Mouse (Mus musculus) kidney, adult 8-10 months (tissue): ENCODE results near the gene Znrf2.
A peak's percentile ranks its signal among the peaks of the same experiment; 100 is the strongest.
"Not testable (repeated sequence)": the region's sequence is repeated elsewhere in the genome, so short reads cannot be mapped to it uniquely, and the experiment has no call there.

Experiments
- DNase-seq, 2 experiments: peaks; one replicate each; pipeline ENCODE4 v3.0.0; 2022

Gene Znrf2

GRCm38 (mm10) chr6:54810314-54810646 is 6.4 kb upstream of the Znrf2 start:
- DNase-seq, result no peak

DNA sequence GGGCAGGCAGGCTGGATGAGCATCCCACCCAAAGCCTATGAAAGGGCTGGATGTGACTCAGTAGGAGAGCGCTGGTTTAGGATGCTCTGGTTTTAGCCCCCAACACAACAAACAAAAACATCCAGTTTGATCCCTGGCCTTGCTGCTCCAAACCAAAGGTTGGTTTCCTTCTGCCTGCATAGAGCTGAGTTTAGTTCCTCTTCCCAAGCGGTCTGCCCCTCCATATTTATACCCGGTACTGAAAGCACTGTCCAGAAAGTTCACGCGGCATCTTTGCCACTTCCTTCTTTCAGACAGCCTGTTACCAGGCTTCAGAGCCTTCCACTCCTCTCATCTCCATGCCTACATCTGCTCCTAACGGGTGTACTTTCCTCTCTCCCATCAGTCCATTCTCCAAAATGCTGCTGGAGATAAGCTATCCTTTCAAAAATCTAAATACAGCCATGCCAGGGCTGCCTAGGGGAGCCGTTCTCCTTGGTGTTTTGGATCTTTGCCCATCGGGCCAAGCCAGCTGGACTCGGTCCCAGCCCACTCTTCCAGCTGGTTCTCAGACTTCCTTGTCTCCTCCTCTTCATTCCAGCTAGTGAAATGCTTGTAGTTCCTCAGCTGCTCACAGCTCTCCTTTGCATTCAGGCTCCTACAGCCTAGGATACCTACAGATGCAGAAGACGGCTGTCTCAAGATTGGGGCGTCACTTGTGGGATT is 5.0 kb upstream of the Znrf2 start:
- DNase-seq, result peak; percentile 74 to 83

- DNase-seq, result peak; percentile 76 to 83
Measured at GRCm38 (mm10) chr6:54812276-54812675, 4.4 kb upstream of the Znrf2 start.

- DNase-seq, result no peak
Measured at GRCm38 (mm10) chr6:54815428-54816130, 1.1 kb upstream of the Znrf2 start.

DNA sequence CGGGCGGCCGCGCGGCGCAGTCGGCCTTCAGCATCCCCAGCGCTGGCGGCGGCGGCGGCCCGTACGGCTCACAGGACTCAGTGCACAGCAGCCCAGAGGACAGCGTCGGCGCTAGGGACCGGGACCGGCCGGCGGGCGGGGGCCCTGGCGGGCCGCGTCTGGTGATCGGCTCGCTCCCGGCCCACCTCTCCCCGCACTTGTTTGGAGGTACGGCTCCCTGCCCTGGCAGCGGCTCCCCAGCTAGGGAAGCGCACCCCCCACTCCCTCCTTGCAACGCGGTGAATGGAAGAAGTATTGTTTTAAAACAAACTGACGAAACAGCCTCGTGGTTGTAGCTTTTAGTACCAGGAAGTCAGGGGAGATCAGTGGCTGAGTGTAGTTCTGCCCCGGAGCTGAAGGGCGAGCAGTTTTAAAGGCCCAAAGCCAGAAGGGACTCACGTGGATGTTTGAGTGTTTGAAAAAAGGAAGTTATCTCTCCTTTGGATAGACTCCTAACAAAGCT is 601 bp downstream of the Znrf2 start:
- peak; percentile 63 to 74 for DNase-seq

DNA sequence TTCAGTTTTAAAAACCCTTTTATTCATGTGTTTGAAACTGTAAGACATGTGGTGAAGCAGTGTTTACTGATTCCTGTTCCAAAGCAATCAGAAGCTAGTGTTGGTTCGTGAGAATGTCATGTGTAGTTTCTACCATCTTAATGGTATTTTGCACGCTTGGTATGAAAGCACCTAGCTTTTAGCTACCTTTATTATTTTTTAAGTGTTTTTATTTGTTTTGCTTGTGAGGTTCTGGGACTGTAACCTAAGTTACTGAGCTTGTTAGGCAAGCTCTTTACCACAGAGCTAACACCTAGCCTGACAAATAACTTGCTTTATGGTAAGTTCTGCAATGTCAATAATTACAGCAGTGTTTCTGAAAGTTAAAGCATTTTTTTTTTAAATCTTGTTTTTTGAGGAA is 1.7 kb downstream of the Znrf2 start:
- DNase-seq, result no peak

DNA sequence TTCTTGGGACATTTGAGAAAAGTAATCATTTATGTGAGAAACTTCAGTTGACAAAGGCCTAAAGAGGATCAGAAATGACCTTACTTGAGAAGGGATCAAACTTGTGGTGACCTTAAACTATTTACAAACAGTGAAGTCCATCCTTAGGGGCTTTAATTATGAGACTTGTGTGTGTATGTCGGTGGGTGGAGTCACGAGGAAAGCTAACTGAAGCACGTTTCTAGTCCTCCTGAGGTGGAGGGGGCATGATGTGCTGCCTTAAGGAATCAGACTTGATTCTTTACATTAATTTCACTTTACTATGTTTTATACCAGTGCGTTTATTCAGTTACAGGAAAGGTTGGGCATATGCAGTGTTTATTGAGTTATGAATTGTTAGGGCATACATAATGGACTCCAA is 2.6 kb downstream of the Znrf2 start:
- no peak for DNase-seq

DNA sequence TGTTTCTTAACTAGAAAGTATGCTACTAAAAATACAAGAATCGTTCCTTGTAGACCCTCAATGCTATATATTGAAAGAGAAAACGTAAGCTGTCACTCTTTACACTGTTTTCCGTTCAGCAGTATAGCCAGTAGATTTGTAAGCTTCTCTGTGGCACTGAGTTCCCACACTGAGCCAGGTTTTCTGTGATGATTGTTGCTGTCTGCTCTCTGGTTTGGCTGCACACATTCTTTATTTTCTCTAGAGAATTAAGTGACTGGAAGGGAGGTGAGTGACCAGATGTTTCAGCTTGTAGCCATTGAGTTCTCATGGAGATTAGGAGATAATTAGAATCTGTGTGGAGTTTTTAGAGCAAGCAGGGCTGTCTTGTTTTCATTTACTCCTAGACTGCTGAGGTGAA is 3.0 kb downstream of the Znrf2 start:
- DNase-seq, result no peak

DNA sequence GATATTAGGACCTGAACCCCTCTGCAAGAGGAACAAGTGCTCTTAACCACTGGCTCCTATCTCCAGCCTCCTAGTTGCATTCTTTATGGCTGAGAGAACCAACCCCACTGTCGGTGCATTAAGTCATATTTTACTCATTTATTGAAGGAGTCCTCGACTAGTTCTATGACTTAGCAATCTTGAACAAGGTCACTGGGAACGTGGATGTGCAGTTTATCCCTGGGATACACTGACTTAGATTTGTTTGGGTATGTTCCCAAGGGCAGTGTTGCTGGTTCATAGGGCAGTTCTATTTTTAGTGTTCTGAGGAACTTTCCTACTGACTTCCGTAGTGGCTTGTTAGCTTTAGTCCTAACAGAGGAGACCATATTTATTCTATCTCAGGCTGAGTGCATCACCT is 5.6 kb downstream of the Znrf2 start:
- DNase-seq, result peak in 1 of 2 experiments; percentile 20

DNA sequence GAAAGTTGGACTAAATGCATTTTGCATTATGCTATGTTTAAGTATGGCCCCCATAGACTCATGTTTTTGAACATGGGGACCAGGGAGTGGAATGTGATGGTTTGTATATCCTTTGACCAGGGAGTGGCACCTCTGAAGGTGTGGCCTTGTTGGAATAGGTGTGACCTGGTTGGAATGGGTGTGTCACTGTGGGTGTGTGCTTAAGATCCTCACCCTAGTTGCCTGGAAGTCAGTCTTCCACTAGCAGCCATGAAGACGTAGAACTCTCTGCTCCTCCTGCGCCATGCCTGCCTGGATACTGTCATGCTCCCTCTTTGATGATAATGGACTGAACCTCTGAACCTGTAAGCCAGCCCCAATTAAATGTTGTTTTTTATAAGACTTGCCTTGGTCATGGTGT is 7.8 kb downstream of the Znrf2 start:
- DNase-seq, result not testable (repeated sequence)

- peak; percentile 45 to 67 for DNase-seq
Measured at GRCm38 (mm10) chr6:54827481-54827880, 10.8 kb downstream of the Znrf2 start.

GRCm38 (mm10) chr6:54828274-54828673 is 11.6 kb downstream of the Znrf2 start:
- DNase-seq, result no peak

GRCm38 (mm10) chr6:54830048-54830772 is 13.5 kb downstream of the Znrf2 start:
- no peak for DNase-seq

- no peak for DNase-seq
Measured at GRCm38 (mm10) chr6:54831069-54831720, 14.5 kb downstream of the Znrf2 start.

- DNase-seq, result no peak
Measured at GRCm38 (mm10) chr6:54833427-54833826, 16.7 kb downstream of the Znrf2 start.

DNA sequence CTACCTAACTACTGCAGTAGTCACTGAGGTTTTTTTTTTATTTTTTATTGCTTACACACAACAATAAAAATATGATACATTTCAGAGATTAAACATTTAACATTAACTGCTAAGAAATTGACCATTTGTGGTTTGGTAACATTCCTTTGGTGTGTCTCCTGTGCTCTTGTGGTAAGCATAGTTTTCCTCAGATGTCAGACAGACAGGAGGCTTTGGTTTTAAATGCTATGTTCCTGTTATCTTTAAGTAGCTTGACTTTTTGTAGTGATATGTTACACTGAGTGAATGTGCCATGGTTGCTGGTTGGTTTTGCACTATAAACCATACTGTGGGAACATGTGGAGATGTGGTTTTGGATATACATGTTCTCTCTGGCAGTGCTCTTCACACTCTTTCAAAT is 19.9 kb downstream of the Znrf2 start:
- no peak for DNase-seq

- DNase-seq, result no peak
Measured at GRCm38 (mm10) chr6:54841399-54841798, 24.7 kb downstream of the Znrf2 start.

GRCm38 (mm10) chr6:54842041-54842440 is 25.3 kb downstream of the Znrf2 start:
- peak; percentile 20 to 29 for DNase-seq

DNA sequence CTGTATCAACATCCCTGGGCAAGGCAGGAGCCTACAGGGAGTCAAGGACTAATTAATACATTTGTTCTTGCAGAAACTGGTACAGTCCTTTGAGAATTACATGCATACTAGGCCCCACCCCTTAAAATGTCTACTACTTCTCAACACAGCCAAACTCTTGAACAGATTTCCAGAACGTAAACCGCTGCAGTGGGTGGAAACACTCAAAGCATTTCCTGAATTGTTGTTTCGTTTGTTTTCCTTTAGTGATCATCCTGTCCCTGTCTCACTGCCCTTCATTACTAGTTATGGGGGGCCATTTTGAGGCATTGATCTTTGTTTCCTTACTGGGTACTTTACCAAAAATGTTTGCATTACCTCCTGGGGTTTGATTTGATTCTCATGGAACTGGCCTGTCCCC is 31.8 kb downstream of the Znrf2 start:
- no peak for DNase-seq

GRCm38 (mm10) chr6:54849179-54850156 is 32.8 kb downstream of the Znrf2 start:
- no peak for DNase-seq

GRCm38 (mm10) chr6:54851778-54852177 is 35.1 kb downstream of the Znrf2 start:
- no peak for DNase-seq

DNA sequence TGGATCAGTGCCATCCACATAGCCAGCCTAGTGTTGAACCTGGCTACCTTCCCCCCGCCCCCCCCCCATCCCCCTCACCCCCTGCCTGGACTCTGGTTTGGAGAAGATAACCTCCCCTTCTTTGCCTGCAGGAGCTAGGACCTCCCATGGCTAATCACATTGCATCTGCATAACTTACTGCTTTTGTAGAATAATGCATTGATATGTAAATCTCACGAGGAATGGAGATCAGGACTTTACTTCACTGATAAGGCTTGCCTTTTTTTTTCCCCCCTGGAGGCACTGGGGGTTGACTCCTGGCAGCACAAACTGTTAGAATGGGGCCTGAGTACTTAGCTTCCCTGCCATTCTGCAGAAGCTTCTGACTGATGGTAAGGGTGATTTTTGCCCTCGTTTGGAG is 36.0 kb downstream of the Znrf2 start:
- no peak for DNase-seq
